Mouse (Mus musculus) kidney, adult 11 months (tissue): Measurements from ENCODE around the gene Mtpn.

Experiments used
- DNase-seq: peaks from one replicate; pipeline ENCODE4 v3.0.0; 2022

The Mtpn gene

GRCm38 (mm10) chr6:35539304-35540009 lies at the start of gene Mtpn:
Gene Mtpn (minus strand): TSS chr6:35539888.
- peak; percentile 99 for DNase-seq

- DNase-seq = no peak
Measured at GRCm38 (mm10) chr6:35568731-35569130, 29.0 kb upstream of the Mtpn start.

- DNase-seq = no peak
Measured at GRCm38 (mm10) chr6:35567755-35568154, 28.1 kb upstream of the Mtpn start.

GRCm38 (mm10) chr6:35559950-35560349 lies 20.3 kb upstream of the Mtpn start:
- no peak for DNase-seq

- no peak for DNase-seq
Measured at GRCm38 (mm10) chr6:35544352-35544751, 4.7 kb upstream of the Mtpn start.

- DNase-seq = no peak
Measured at GRCm38 (mm10) chr6:35542656-35543400, 3.1 kb upstream of the Mtpn start.

- DNase-seq = peak; percentile 11
Measured at GRCm38 (mm10) chr6:35540377-35540776, 689 bp upstream of the Mtpn start.

GRCm38 (mm10) chr6:35538757-35539303 lies 858 bp downstream of the Mtpn start:
- no peak for DNase-seq

GRCm38 (mm10) chr6:35536021-35536420 lies 3.7 kb downstream of the Mtpn start:
- DNase-seq = no peak

- no peak for DNase-seq
Measured at GRCm38 (mm10) chr6:35513362-35513761, 26.3 kb downstream of the Mtpn start.

- no peak for DNase-seq
Measured at GRCm38 (mm10) chr6:35504781-35505180, 34.9 kb downstream of the Mtpn start.

- DNase-seq = no peak
Measured at GRCm38 (mm10) chr6:35502904-35503303, 36.8 kb downstream of the Mtpn start.

- no peak for DNase-seq
Measured at GRCm38 (mm10) chr6:35499978-35500667, 39.6 kb downstream of the Mtpn start.

- DNase-seq = no peak
Measured at GRCm38 (mm10) chr6:35497406-35497805, 42.3 kb downstream of the Mtpn start.

- DNase-seq = no peak
Measured at GRCm38 (mm10) chr6:35493851-35494250, 45.8 kb downstream of the Mtpn start.

GRCm38 (mm10) chr6:35479651-35480335 lies 59.9 kb downstream of the Mtpn start:
- no peak for DNase-seq

- no peak for DNase-seq
Measured at GRCm38 (mm10) chr6:35476830-35477229, 62.9 kb downstream of the Mtpn start.

GRCm38 (mm10) chr6:35463450-35464395 lies 76.0 kb downstream of the Mtpn start:
- DNase-seq = no peak

- no peak for DNase-seq
Measured at GRCm38 (mm10) chr6:35462484-35462883, 77.2 kb downstream of the Mtpn start.
